Mouse (Mus musculus) kidney, postnatal 36 days (tissue): ENCODE measurements around the gene Zscan10.
A peak's percentile ranks its signal among the peaks of the same experiment; 100 is the strongest.

ENCODE experiments used
- DNase-seq, 2 experiments: peaks; one replicate each; pipeline ENCODE4 v3.0.0; 2021 to 2022; ENCODE audit warnings: mixed read lengths in 2 of 2

The Zscan10 gene

GRCm38 (mm10) chr17:23600641-23601622 is at the start of gene Zscan10:
Gene Zscan10, plus strand, starts transcription at chr17:23600856.
- no peak for DNase-seq

- DNase-seq = peak in 1 of 2 experiments; percentile 17
These were observed 49.8 kb upstream of the Zscan10 start for GRCm38 (mm10) chr17:23550856-23551255.

GRCm38 (mm10) chr17:23551416-23551815 is 49.2 kb upstream of the Zscan10 start:
- no peak for DNase-seq

- DNase-seq = no peak
These were observed 48.7 kb upstream of the Zscan10 start for GRCm38 (mm10) chr17:23551963-23552362.

GRCm38 (mm10) chr17:23552896-23553633 is 47.6 kb upstream of the Zscan10 start:
- no peak for DNase-seq

GRCm38 (mm10) chr17:23553634-23554120 is 47.0 kb upstream of the Zscan10 start:
- no peak for DNase-seq

- DNase-seq = no peak
These were observed 46.3 kb upstream of the Zscan10 start for GRCm38 (mm10) chr17:23554321-23554720.

GRCm38 (mm10) chr17:23555243-23555916 is 45.3 kb upstream of the Zscan10 start:
- no peak for DNase-seq

GRCm38 (mm10) chr17:23559767-23560166 is 40.9 kb upstream of the Zscan10 start:
- DNase-seq = peak; percentile 35 to 78

GRCm38 (mm10) chr17:23563595-23564367 is 36.9 kb upstream of the Zscan10 start, which contains the start of gene Zfp213:
Gene Zfp213, minus strand, starts transcription at chr17:23564238.
- peak; percentile 96 to 97 for DNase-seq

GRCm38 (mm10) chr17:23564368-23564715 is 36.3 kb upstream of the Zscan10 start:
- no peak for DNase-seq

GRCm38 (mm10) chr17:23566787-23567186 is 33.9 kb upstream of the Zscan10 start:
- peak in 1 of 2 experiments; percentile 22 for DNase-seq

- DNase-seq = no peak
These were observed 32.3 kb upstream of the Zscan10 start for GRCm38 (mm10) chr17:23568370-23568769.

GRCm38 (mm10) chr17:23570017-23570416 is 30.6 kb upstream of the Zscan10 start:
- DNase-seq = peak; percentile 45 to 75

GRCm38 (mm10) chr17:23571084-23571483 is 29.6 kb upstream of the Zscan10 start:
- peak in 1 of 2 experiments; percentile 30 for DNase-seq

GRCm38 (mm10) chr17:23572059-23572458 is 28.6 kb upstream of the Zscan10 start:
- peak in 1 of 2 experiments; percentile 35 for DNase-seq

GRCm38 (mm10) chr17:23574130-23574529 is 26.5 kb upstream of the Zscan10 start:
- no peak for DNase-seq

GRCm38 (mm10) chr17:23575951-23576552 is 24.6 kb upstream of the Zscan10 start:
- no peak for DNase-seq

- no peak for DNase-seq
These were observed 15.9 kb upstream of the Zscan10 start for GRCm38 (mm10) chr17:23584786-23585185.

GRCm38 (mm10) chr17:23585721-23586491 is 14.8 kb upstream of the Zscan10 start:
- peak; percentile 52 to 65 for DNase-seq

- DNase-seq = no peak
These were observed 13.4 kb upstream of the Zscan10 start for GRCm38 (mm10) chr17:23587253-23587652.
